Mouse (Mus musculus): ENCODE measurements at regions not wholly inside any gene's neighbourhood (a gene's known extent, or its start where the extent isn't known, plus 50 kb on each side); places are given as distances from the start of the nearest gene placed in this dataset.
A peak's percentile ranks its signal among the peaks of the same experiment; 100 is the strongest.

- Histone ChIP-seq H3K27ac (ENCODE audit: low read depth, low read length) (no peak overlapping the region), H3K9ac (replicated peaks; ENCODE audit: low read length, poor library complexity, severe bottlenecking) (no peak overlapping the region), H3K36me3 (ENCODE audit: insufficient read depth, low read length) (no peaks in the 10 kb centered on the region), H3K4me2 (ENCODE audit: low read depth, low read length, poor library complexity, severe bottlenecking) (no peak overlapping the region), H3K4me1 (ENCODE audit: insufficient read depth, low read length) (no peaks in the 10 kb centered on the region), H3K4me3 (ENCODE audit: low read depth, low read length) (no peak overlapping the region), H3K9me3 (ENCODE audit: low read length) (no peaks in the 10 kb centered on the region), H3K27me3 (ENCODE audit: insufficient read depth, low read length) (no peaks in the 10 kb centered on the region)
- TF ChIP-seq CTCF (IDR thresholded peaks at IDR 0.05), result no peak
- 55% methylated on average over 8 of the region's 8 CpGs for WGBS
- peak; percentile 71; the same call in 1 of the 2 replicates for ATAC-seq (ENCODE audit: low FRiP score)
- no peak for DNase-seq (ENCODE audit: low spot score)
Observed at GRCm38 (mm10) chr12:51117436-51118020, 230.3 kb upstream of the G2e3 start.

GRCm38 (mm10) chr12:51111811-51112210, 236.1 kb upstream of the G2e3 start:
- Histone ChIP-seq H3K4me2 (ENCODE audit: low read depth, low read length, poor library complexity, severe bottlenecking) (no peak overlapping the region), H3K36me3 (ENCODE audit: insufficient read depth, low read length) (no peaks in the 10 kb centered on the region), H3K9ac (replicated peaks; ENCODE audit: low read length, poor library complexity, severe bottlenecking) (no peak overlapping the region), H3K27me3 (ENCODE audit: insufficient read depth, low read length) (no peaks in the 10 kb centered on the region), H3K27ac (ENCODE audit: low read depth, low read length) (no peak overlapping the region), H3K9me3 (ENCODE audit: low read length) (no peaks in the 10 kb centered on the region), H3K4me3 (ENCODE audit: low read depth, low read length) (no peak overlapping the region), H3K4me1 (ENCODE audit: insufficient read depth, low read length) (no peaks in the 10 kb centered on the region)
- DNase-seq (ENCODE audit: low spot score) (peak; percentile 10), ATAC-seq (ENCODE audit: low FRiP score) (no peak)
- 30% methylated on average over 4 of the region's 4 CpGs for WGBS
- no peak for TF ChIP-seq CTCF (IDR thresholded peaks at IDR 0.05)

DNA sequence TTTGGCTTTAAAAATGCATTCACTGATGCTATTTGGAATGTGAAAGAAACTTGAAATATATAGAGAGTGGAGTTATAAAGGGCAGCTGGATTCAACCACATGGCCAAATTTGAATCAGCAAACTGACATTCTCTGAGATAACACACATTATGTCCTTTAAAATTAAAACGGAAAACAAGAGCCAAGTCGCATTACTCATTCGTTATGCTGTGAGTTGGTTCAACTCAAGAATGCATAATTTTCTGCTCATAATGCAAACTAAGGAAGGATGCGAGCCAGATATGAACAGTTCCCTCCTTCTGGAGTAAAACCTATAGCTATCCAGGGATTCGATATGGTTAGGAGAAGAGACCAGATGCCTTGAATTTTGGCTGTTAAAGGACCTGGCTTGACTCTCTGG, 239.8 kb upstream of the G2e3 start:
- no peaks in the 10 kb centered on the region for H3K4me1 ChIP-seq (ENCODE audit: insufficient read depth, low read length)
- no peak overlapping the region for H3K27ac ChIP-seq (ENCODE audit: low read depth, low read length)
- H3K4me3 ChIP-seq (ENCODE audit: low read depth, low read length), result no peak overlapping the region
- H3K9ac ChIP-seq (replicated peaks; ENCODE audit: low read length, poor library complexity, severe bottlenecking), result no peak overlapping the region
- no peak overlapping the region for H3K4me2 ChIP-seq (ENCODE audit: low read depth, low read length, poor library complexity, severe bottlenecking)
- no peak for DNase-seq (ENCODE audit: low spot score)
- no peaks in the 10 kb centered on the region for H3K27me3 ChIP-seq (ENCODE audit: insufficient read depth, low read length)
- H3K9me3 ChIP-seq (ENCODE audit: low read length), result no peaks in the 10 kb centered on the region
- 88% methylated on average over 5 of the region's 5 CpGs for WGBS
- ATAC-seq (ENCODE audit: low FRiP score), result no peak
- no peak for TF ChIP-seq CTCF (IDR thresholded peaks at IDR 0.05)
- no peaks in the 10 kb centered on the region for H3K36me3 ChIP-seq (ENCODE audit: insufficient read depth, low read length)

GRCm38 (mm10) chr12:51103541-51104042, 244.3 kb upstream of the G2e3 start:
- H3K9me3 ChIP-seq (ENCODE audit: low read length), result no peaks in the 10 kb centered on the region
- H3K36me3 ChIP-seq (ENCODE audit: insufficient read depth, low read length), result no peaks in the 10 kb centered on the region
- H3K27ac ChIP-seq (ENCODE audit: low read depth, low read length), result no peak overlapping the region
- WGBS, result 92% methylated on average over 4 of the region's 4 CpGs
- no peak overlapping the region for H3K4me3 ChIP-seq (ENCODE audit: low read depth, low read length)
- no peaks in the 10 kb centered on the region for H3K4me1 ChIP-seq (ENCODE audit: insufficient read depth, low read length)
- no peak overlapping the region for H3K9ac ChIP-seq (replicated peaks; ENCODE audit: low read length, poor library complexity, severe bottlenecking)
- ATAC-seq (ENCODE audit: low FRiP score) (no peak), DNase-seq (ENCODE audit: low spot score) (no peak)
- no peak for TF ChIP-seq CTCF (IDR thresholded peaks at IDR 0.05)
- no peak overlapping the region for H3K4me2 ChIP-seq (ENCODE audit: low read depth, low read length, poor library complexity, severe bottlenecking)
- no peaks in the 10 kb centered on the region for H3K27me3 ChIP-seq (ENCODE audit: insufficient read depth, low read length)

- DNase-seq (ENCODE audit: low spot score) (no peak), ATAC-seq (ENCODE audit: low FRiP score) (no peak)
- no peaks in the 10 kb centered on the region for H3K4me1 ChIP-seq (ENCODE audit: insufficient read depth, low read length)
- no peak for TF ChIP-seq CTCF (IDR thresholded peaks at IDR 0.05)
- H3K9ac ChIP-seq (replicated peaks; ENCODE audit: low read length, poor library complexity, severe bottlenecking), result no peak overlapping the region
- H3K36me3 ChIP-seq (ENCODE audit: insufficient read depth, low read length), result no peaks in the 10 kb centered on the region
- H3K27ac ChIP-seq (ENCODE audit: low read depth, low read length), result no peak overlapping the region
- H3K9me3 ChIP-seq (ENCODE audit: low read length), result no peaks in the 10 kb centered on the region
- H3K4me3 ChIP-seq (ENCODE audit: low read depth, low read length), result no peak overlapping the region
- WGBS, result 91% methylated on average over 6 of the region's 6 CpGs
- no peak overlapping the region for H3K4me2 ChIP-seq (ENCODE audit: low read depth, low read length, poor library complexity, severe bottlenecking)
- H3K27me3 ChIP-seq (ENCODE audit: insufficient read depth, low read length), result no peaks in the 10 kb centered on the region
Observed at GRCm38 (mm10) chr12:51101636-51102035, 246.2 kb upstream of the G2e3 start.

- Histone ChIP-seq H3K9me3 (ENCODE audit: low read length) (no peaks in the 10 kb centered on the region), H3K4me3 (ENCODE audit: low read depth, low read length) (no peak overlapping the region), H3K9ac (replicated peaks; ENCODE audit: low read length, poor library complexity, severe bottlenecking) (no peak overlapping the region), H3K27ac (ENCODE audit: low read depth, low read length) (no peak overlapping the region), H3K27me3 (ENCODE audit: insufficient read depth, low read length) (no peaks in the 10 kb centered on the region), H3K36me3 (ENCODE audit: insufficient read depth, low read length) (no peaks in the 10 kb centered on the region), H3K4me2 (ENCODE audit: low read depth, low read length, poor library complexity, severe bottlenecking) (no peak overlapping the region), H3K4me1 (ENCODE audit: insufficient read depth, low read length) (no peaks in the 10 kb centered on the region)
- no peak for TF ChIP-seq CTCF (IDR thresholded peaks at IDR 0.05)
- WGBS, result 91% methylated on average over 5 of the region's 5 CpGs
- no peak for ATAC-seq (ENCODE audit: low FRiP score)
- DNase-seq (ENCODE audit: low spot score), result no peak
Observed at GRCm38 (mm10) chr12:51100868-51101267, 247.0 kb upstream of the G2e3 start.

Data from midbrain, postnatal 0 days (tissue).